Mouse (Mus musculus) olfactory bulb, adult 2 months (tissue): ENCODE data around the gene Tekt4.

ENCODE experiments used
- CTCF ChIP-seq: fragments of 200-500 bp; IDR thresholded peaks from 2 replicates; pipeline ENCODE4 v1.5.1; 2012; ENCODE audit warnings: low read depth, mild to moderate bottlenecking, low read length, moderate library complexity; ENCODE audit not compliant: insufficient read depth
- POLR2A ChIP-seq: fragments of 200-500 bp; IDR thresholded peaks from 2 replicates; pipeline ENCODE4 v1.6.1; 2012; ENCODE audit warnings: mild to moderate bottlenecking, low read depth, low read length, moderate library complexity; ENCODE audit not compliant: insufficient read depth

- TF ChIP-seq CTCF (no peak), POLR2A (no peak)
Observed at GRCm38 (mm10) chr17:25424526-25425080, 29.8 kb upstream of the Tekt4 start.
